Mouse (Mus musculus) heart, adult 2 months (tissue): Measurements from ENCODE around the gene Sypl.

Experiments
- CTCF ChIP-seq: fragments of 200-600 bp; IDR thresholded peaks from 2 replicates; pipeline ENCODE4 v1.8.1; 2022; ENCODE audit warnings: antibody characterized with exemption, mild to moderate bottlenecking, moderate library complexity
- POLR2A ChIP-seq: fragments of 200-500 bp; IDR thresholded peaks from 2 replicates; pipeline ENCODE4 v1.6.1; 2011; ENCODE audit warnings: mild to moderate bottlenecking, low read depth, low read length, control low read depth; ENCODE audit not compliant: insufficient read depth

GRCm38 (mm10) chr12:32954216-32955021 is 728 bp downstream of the Sypl start:
- TF ChIP-seq CTCF (no peak), POLR2A (peak; percentile 84)
